Mouse (Mus musculus) cerebellum, adult 18-20 months (tissue): ENCODE data around the gene H2al1e.
"Not testable (repeated sequence)": the region's sequence is repeated elsewhere in the genome, so short reads cannot be mapped to it uniquely, and the experiment has no call there.

Source experiments
- DNase-seq, 2 experiments: peaks; one replicate each; pipeline ENCODE4 v3.0.0; 2021

H2al1e gene

DNA sequence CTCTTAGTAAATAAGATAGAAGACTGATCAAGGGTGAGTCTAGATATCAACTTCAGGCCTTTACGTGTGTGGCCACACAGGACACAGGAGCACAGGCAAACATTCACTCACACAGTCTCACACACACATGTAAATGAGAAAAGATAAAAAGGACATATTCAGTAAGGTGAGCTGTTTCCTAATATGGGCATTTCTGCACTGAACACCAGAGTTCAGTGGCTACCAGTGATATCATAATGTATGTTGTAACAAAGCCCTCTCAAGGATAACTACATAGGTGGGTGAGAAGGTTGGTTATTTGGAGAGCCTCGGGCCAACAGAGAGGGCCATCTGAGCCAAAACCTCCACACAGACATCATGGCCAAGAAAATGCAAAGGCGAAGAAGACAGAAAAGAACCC lies at the start of gene H2al1e:
TSS of gene H2al1e (plus strand) at position 301 of the 400 bp plus-strand sequence.
- not testable (repeated sequence) for DNase-seq

- DNase-seq = no peak
These were observed 46.8 kb upstream of the H2al1e start for GRCm38 (mm10) chrX:11264918-11265317.

GRCm38 (mm10) chrX:11267791-11268190 lies 43.9 kb upstream of the H2al1e start:
- no peak for DNase-seq

DNA sequence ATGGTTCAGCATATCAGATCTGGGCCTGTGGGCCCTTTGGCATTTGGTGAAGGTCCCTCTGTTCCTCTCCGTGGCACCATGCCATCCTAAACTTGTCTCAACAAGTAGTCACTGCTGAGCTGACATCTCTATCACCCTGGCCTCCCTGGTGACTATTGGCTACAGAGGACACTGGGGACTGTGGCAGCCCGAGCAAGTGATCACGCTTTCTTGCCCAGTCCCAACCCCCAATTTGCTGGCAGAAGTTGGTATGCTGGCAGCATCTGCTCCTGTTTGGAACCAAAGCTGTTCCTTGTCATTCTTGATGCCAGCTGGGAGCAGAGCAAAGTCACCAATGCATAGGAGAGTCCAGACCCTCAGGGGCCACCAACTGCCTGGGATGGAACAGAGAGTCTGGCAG lies 42.7 kb upstream of the H2al1e start:
- peak; percentile 4 to 8 for DNase-seq

GRCm38 (mm10) chrX:11273190-11273589 lies 38.5 kb upstream of the H2al1e start:
- no peak for DNase-seq

- no peak for DNase-seq
These were observed 34.7 kb upstream of the H2al1e start for GRCm38 (mm10) chrX:11277083-11277482.

DNA sequence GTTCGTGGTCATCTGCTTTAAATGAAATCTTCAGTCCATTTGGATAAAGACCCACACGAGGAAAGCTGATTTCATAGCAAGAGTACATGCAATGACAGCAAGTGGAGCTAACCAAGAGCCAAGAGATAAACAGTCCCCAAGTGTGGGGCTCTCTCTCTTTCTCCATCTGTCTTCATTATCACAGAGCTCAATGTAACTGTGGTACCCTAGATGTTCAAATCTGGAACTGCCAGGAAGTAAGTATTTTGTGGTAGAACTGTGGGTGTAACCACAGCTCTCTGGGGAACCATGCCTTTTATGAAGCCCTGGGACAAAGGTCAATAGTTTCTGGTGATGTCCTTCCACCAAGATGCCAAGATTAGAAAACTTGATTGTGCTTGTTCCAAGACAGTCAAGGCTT lies 31.0 kb upstream of the H2al1e start:
- DNase-seq = no peak

- DNase-seq = no peak
These were observed 23.3 kb upstream of the H2al1e start for GRCm38 (mm10) chrX:11288306-11288882.

- DNase-seq = no peak
These were observed 22.5 kb upstream of the H2al1e start for GRCm38 (mm10) chrX:11289244-11289643.

GRCm38 (mm10) chrX:11298957-11299356 lies 12.8 kb upstream of the H2al1e start, which contains the start of gene H2al1a:
TSS of gene H2al1a (plus strand) at chrX:11299257.
- DNase-seq = not testable (repeated sequence)

GRCm38 (mm10) chrX:11302132-11302531 lies 9.6 kb upstream of the H2al1e start, which contains the start of gene H2al1b:
TSS of gene H2al1b (plus strand) at chrX:11302432.
- not testable (repeated sequence) for DNase-seq

GRCm38 (mm10) chrX:11305355-11305754 lies 6.4 kb upstream of the H2al1e start, which contains the start of gene H2al1c:
TSS of gene H2al1c (plus strand) at chrX:11305655.
- DNase-seq = not testable (repeated sequence)

GRCm38 (mm10) chrX:11308524-11308923 lies 3.2 kb upstream of the H2al1e start, which contains the start of gene H2al1d:
TSS of gene H2al1d (plus strand) at chrX:11308824.
- not testable (repeated sequence) for DNase-seq

GRCm38 (mm10) chrX:11314858-11315257 lies 3.1 kb downstream of the H2al1e start, which contains the start of gene H2al1f:
TSS of gene H2al1f (plus strand) at chrX:11315158.
- DNase-seq = not testable (repeated sequence)

GRCm38 (mm10) chrX:11317956-11318355 lies 6.2 kb downstream of the H2al1e start, which contains the start of gene H2al1g:
TSS of gene H2al1g (plus strand) at chrX:11318256.
- DNase-seq = not testable (repeated sequence)

- DNase-seq = not testable (repeated sequence)
These were observed 9.5 kb downstream of the H2al1e start, which contains the start of gene H2al1h for GRCm38 (mm10) chrX:11321192-11321591. TSS of gene H2al1h (plus strand) at chrX:11321492.

- not testable (repeated sequence) for DNase-seq
These were observed 12.6 kb downstream of the H2al1e start, which contains the start of gene H2al1i for GRCm38 (mm10) chrX:11324359-11324758. TSS of gene H2al1i (plus strand) at chrX:11324659.

GRCm38 (mm10) chrX:11327522-11327921 lies 15.8 kb downstream of the H2al1e start, which contains the start of gene H2al1j:
TSS of gene H2al1j (plus strand) at chrX:11327822.
- DNase-seq = not testable (repeated sequence)

- peak; percentile 24 to 25 for DNase-seq
These were observed 34.0 kb downstream of the H2al1e start for GRCm38 (mm10) chrX:11345762-11346161.

GRCm38 (mm10) chrX:11346756-11347155 lies 35.0 kb downstream of the H2al1e start:
- peak; percentile 18 to 58 for DNase-seq

- no peak for DNase-seq
These were observed 49.1 kb downstream of the H2al1e start for GRCm38 (mm10) chrX:11360823-11361222.

DNA sequence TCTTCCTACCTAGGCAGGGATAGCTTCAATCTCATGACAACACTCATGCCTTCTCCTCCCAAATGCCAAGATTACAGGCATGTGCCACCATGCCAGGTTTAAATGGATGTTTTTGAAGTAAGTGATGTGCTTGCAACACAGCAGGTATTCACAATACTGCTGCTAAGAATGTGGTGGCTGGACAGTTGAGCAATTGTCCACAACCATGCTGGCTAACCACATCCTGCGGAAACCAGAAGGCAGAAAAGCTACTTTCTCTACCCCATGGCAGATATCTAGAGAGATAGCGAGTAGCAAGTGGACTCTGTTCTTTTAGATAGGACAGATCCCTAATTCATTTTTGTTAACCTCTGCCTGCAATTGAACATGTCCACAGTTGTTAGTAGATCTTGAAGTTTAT lies 49.5 kb downstream of the H2al1e start:
- no peak for DNase-seq
